Comparison of ENCODE assay signal across 13 mouse cellular contexts in the genomic region with DNA sequence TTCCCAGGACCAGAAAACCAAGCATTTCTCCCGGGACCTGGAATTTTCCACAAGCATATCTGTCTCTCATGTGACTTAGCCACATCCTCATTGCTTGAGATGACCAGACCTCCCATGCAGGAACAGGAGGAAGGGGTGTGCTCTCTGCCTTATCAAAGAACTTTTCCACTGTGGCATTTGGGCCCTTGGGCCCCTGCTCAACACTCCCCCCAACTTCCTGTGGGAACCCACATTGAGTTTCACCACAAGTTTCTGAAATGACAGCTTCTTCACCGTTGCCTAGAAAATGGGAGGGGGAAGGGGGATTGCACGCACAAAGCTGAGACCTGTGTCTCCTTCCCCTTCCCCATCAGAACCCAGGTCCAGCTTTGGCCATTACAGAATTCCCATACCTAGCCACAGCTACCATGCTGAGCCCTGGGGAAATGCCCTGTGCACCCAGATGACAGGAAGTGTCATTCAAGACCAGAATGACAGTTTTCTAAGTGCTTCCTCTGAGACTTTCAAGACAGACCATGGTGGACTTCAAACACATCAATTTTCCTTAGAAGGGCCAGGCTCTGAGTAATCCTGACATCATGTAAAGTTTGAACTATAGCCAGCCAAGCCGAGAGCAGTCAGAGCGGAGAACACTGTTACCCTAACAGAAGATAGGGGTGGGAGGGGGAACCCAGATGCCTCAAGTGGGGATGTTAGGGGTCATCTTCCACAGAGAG. TPM values are rescaled to one million over a fixed set of nuclear protein-coding genes. Genes with fewer than 3 reads are reported as not detected.
DNase-seq lines count a peak whose midpoint lies in the region; ATAC-seq lines count a peak whose summit lies in the region.
"Had no signal": no experiment of that assay in that cellular context is flagged by ENCODE, and none has a peak within 500 bp of the region (broad histone marks: within the 10 kb centered on the region; RNA-seq: fewer than 3 reads in every experiment).

No protein-coding gene starts in this region.

- no peaks in the 10 kb centered on the region for H3K9me3 ChIP-seq in heart, embryonic 12.5 days (replicated peaks)
- H3K9me3 ChIP-seq in megakaryocyte, embryonic 14.5 days: no peaks in the 10 kb centered on the region
- H3K9me3 ChIP-seq in kidney, embryonic 14.5 days (ENCODE audit: control insufficient read depth, low read length): no peaks in the 10 kb centered on the region
- H3K9me3 ChIP-seq: hindbrain, embryonic 15.5 days; lung, embryonic 15.5 days had no signal

- H3K27ac ChIP-seq in heart, embryonic 12.5 days (ENCODE audit: poor library complexity, severe bottlenecking): no peak overlapping the region
- H3K27ac ChIP-seq in kidney, embryonic 14.5 days (ENCODE audit: low read depth, low read length): no peak overlapping the region
- H3K27ac ChIP-seq: hindbrain, embryonic 15.5 days; lung, embryonic 15.5 days had no signal

- 54% methylated on average over 5 of the region's 5 CpGs for WGBS in heart, embryonic 12.5 days
- WGBS in kidney, embryonic 14.5 days: 73% methylated on average over 5 of the region's 5 CpGs

- no peak overlapping the region for H3K4me3 ChIP-seq in heart, embryonic 12.5 days
- peak overlapping the region; percentile 88 for H3K4me3 ChIP-seq in megakaryocyte, embryonic 14.5 days (replicated peaks)
- H3K4me3 ChIP-seq in kidney, embryonic 14.5 days (ENCODE audit: low read length): no peak overlapping the region
- H3K4me3 ChIP-seq: hindbrain, embryonic 15.5 days; lung, embryonic 15.5 days had no signal

- peak; percentile 41; the same call in 1 of the 2 replicates for ATAC-seq in heart, embryonic 12.5 days (ENCODE audit: insufficient number of reproducible peaks, low FRiP score)
- no peak for ATAC-seq in kidney, embryonic 14.5 days (ENCODE audit: low FRiP score, low TSS enrichment)

- intact Hi-C loops in heart, postnatal 25 days (cut with DNase I): no loop called here

- H3K4me1 ChIP-seq in heart, embryonic 12.5 days (replicated peaks): peaks cover 42% of the 10 kb centered on the region
- peaks cover 100% of the 10 kb centered on the region for H3K4me1 ChIP-seq in megakaryocyte, embryonic 14.5 days
- no peaks in the 10 kb centered on the region for H3K4me1 ChIP-seq in kidney, embryonic 14.5 days (ENCODE audit: control insufficient read depth, insufficient read depth, low read length)
- H3K4me1 ChIP-seq: hindbrain, embryonic 15.5 days had no signal

- no peaks in the 10 kb centered on the region for H3K36me3 ChIP-seq in heart, embryonic 12.5 days
- peaks cover 19% of the 10 kb centered on the region for H3K36me3 ChIP-seq in megakaryocyte, embryonic 14.5 days (replicated peaks; ENCODE audit: low read length)
- no peaks in the 10 kb centered on the region for H3K36me3 ChIP-seq in kidney, embryonic 14.5 days (ENCODE audit: control insufficient read depth, insufficient read depth, low read length)
- H3K36me3 ChIP-seq: hindbrain, embryonic 15.5 days; lung, embryonic 15.5 days had no signal

- no peak for DNase-seq in heart, postnatal 25 days (ENCODE audit: low spot score)
- DNase-seq in induced T-regulatory cell, adult 2 months (ENCODE audit: low read depth): peak; percentile 75
- DNase-seq in thymus, postnatal 36 days: peak; percentile 37 to 57
- no peak for DNase-seq in kidney, adult 11 months
- no peak for DNase-seq in layer of hippocampus, adult 8-10 months (ENCODE audit: low spot score in 2 of 2)
- DNase-seq: adrenal gland, postnatal 36 days; cerebellum, adult 2 months; kidney, postnatal 36 days had no signal

- no peak overlapping the region for H3K9ac ChIP-seq in heart, embryonic 12.5 days
- H3K9ac ChIP-seq in kidney, embryonic 14.5 days (ENCODE audit: low read depth, low read length): no peak overlapping the region
- H3K9ac ChIP-seq: hindbrain, embryonic 15.5 days; lung, embryonic 15.5 days had no signal

- H3K4me2 ChIP-seq in heart, embryonic 12.5 days: no peak overlapping the region
- H3K4me2 ChIP-seq in kidney, embryonic 14.5 days (replicated peaks; ENCODE audit: low read depth, low read length): no peak overlapping the region
- H3K4me2 ChIP-seq: hindbrain, embryonic 15.5 days; lung, embryonic 15.5 days had no signal

- H3K27me3 ChIP-seq in heart, embryonic 12.5 days (replicated peaks): no peaks in the 10 kb centered on the region
- no peaks in the 10 kb centered on the region for H3K27me3 ChIP-seq in megakaryocyte, embryonic 14.5 days (replicated peaks)
- no peaks in the 10 kb centered on the region for H3K27me3 ChIP-seq in kidney, embryonic 14.5 days (ENCODE audit: control insufficient read depth, insufficient read depth, low read length)
- H3K27me3 ChIP-seq: hindbrain, embryonic 15.5 days; lung, embryonic 15.5 days had no signal

RNA-seq across cellular contexts. Expression of gene Slco4a1, which starts 18.7 kb away (rescaled TPM):
- polyA plus RNA-seq in heart, embryonic 12.5 days (2016; fragmentation: Nextera tagmentation; extraction: Ambion mirVana): 0.51 and 0.67 TPM in 2 replicates
- total RNA-seq in heart, postnatal 25 days (2021): not detected
- 10.4 and 49.9 TPM in 2 replicates for polyA plus RNA-seq in megakaryocyte, embryonic 14.5 days (2012; ENCODE audit: insufficient read depth, low replicate concordance)
- 1.1 and 1.9 TPM in 2 replicates for polyA plus RNA-seq in kidney, embryonic 14.5 days (2014; fragmentation: Nextera tagmentation; extraction: Ambion mirVana)
- 1 to 10 TPM; 1.7 to 2.8 (median 2.1) TPM for total RNA-seq in layer of hippocampus, adult 8-10 months (2022)

Comparison
In these comparisons a context has a peak if more than half of its experiments do, and no peak if none do; other contexts are left out.
1. DNase-seq: peak in induced T-regulatory cell, adult 2 months (single experiment) and thymus, postnatal 36 days (2 of 2); none in heart, postnatal 25 days (single experiment), kidney, adult 11 months (single experiment) and layer of hippocampus, adult 8-10 months (0 of 2).